25 mouse cellular contexts compared by ENCODE assay signal in the genomic region with DNA sequence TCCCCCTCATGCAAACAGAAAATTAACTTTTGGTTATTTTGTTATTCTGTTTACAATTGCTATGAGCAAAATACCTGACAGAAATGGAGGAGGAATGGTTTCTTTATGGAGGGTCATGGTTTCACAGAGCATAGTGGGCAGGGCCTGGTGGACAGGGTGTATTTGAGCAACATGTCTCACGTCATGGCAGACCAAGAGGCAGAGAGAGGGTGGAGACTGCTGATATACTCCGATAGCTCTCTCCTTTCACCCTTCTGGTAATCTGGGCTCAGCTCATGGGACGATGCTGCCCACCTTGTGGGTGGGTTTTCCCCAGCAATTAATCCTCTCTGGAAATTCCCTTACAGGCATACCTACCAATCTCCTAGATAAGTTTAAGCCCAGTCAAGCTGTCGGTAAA. TPM values are rescaled to one million over a fixed set of nuclear protein-coding genes. Genes with fewer than 3 reads are reported as not detected.
DNase-seq lines count a peak whose midpoint lies in the region; ATAC-seq and TF ChIP-seq lines count a peak whose summit lies in the region.
"Had no signal": no experiment of that assay in that cellular context is flagged by ENCODE, and none has a peak within 500 bp of the region (broad histone marks: within the 10 kb centered on the region; RNA-seq: fewer than 3 reads in every experiment).

No protein-coding gene starts in this region.

- H3K4me1 ChIP-seq in kidney, embryonic 16.5 days (ENCODE audit: insufficient read depth, low read length): peaks cover 7% of the 10 kb centered on the region; the same call in 1 of the 2 replicates
- no peaks in the 10 kb centered on the region for H3K4me1 ChIP-seq in liver, embryonic 12.5 days
- H3K4me1 ChIP-seq in liver, embryonic 11.5 days (replicated peaks; ENCODE audit: control insufficient read depth, insufficient read depth, low read length): no peaks in the 10 kb centered on the region
- H3K4me1 ChIP-seq in intestine, postnatal 0 days (replicated peaks; ENCODE audit: control insufficient read depth, insufficient read depth, low read length): no peaks in the 10 kb centered on the region
- H3K4me1 ChIP-seq: embryonic facial prominence, embryonic 13.5 days; forebrain, embryonic 12.5 days; hindbrain, embryonic 12.5 days had no signal

- H3K9ac ChIP-seq in kidney, embryonic 16.5 days (replicated peaks; ENCODE audit: low read length): no peak overlapping the region
- H3K9ac ChIP-seq in liver, embryonic 12.5 days: no peak overlapping the region
- no peak overlapping the region for H3K9ac ChIP-seq in liver, embryonic 11.5 days (ENCODE audit: low read depth, low read length)
- peak overlapping the region; percentile 7; the same call in 1 of the 2 replicates for H3K9ac ChIP-seq in intestine, postnatal 0 days (ENCODE audit: low read depth, low read length)
- H3K9ac ChIP-seq: embryonic facial prominence, embryonic 13.5 days; forebrain, embryonic 12.5 days; heart, embryonic 12.5 days; hindbrain, embryonic 12.5 days had no signal

- no peak overlapping the region for H3K27ac ChIP-seq in kidney, embryonic 16.5 days (ENCODE audit: low read length)
- no peak overlapping the region for H3K27ac ChIP-seq in liver, embryonic 12.5 days
- no peak overlapping the region for H3K27ac ChIP-seq in liver, embryonic 11.5 days (ENCODE audit: low read depth, low read length)
- H3K27ac ChIP-seq in intestine, postnatal 0 days (ENCODE audit: low read depth, low read length): no peak overlapping the region
- H3K27ac ChIP-seq: embryonic facial prominence, embryonic 13.5 days; forebrain, embryonic 12.5 days; heart, adult 2 months; hindbrain, embryonic 12.5 days had no signal

- DNase-seq in kidney, adult 18-20 months: peak; percentile 22
- no peak for DNase-seq in liver, embryonic 11.5 days (ENCODE audit: low spot score)
- DNase-seq in layer of hippocampus, postnatal 14 days (ENCODE audit: low spot score in 2 of 2): no peak
- DNase-seq in urinary bladder, postnatal 4 days (ENCODE audit: low spot score in 2 of 2): no peak
- DNase-seq: adrenal gland, adult 2 months; adrenal gland, postnatal 25 days; cerebellum, adult 18-20 months; cerebellum, adult 9-11 months; cerebellum, postnatal 36 days; gastrocnemius, postnatal 10 days; heart, adult 2 months; heart, postnatal 4 days had no signal

- H3K4me2 ChIP-seq in kidney, embryonic 16.5 days (replicated peaks; ENCODE audit: low read depth, low read length): no peak overlapping the region
- no peak overlapping the region for H3K4me2 ChIP-seq in liver, embryonic 12.5 days
- no peak overlapping the region for H3K4me2 ChIP-seq in liver, embryonic 11.5 days
- H3K4me2 ChIP-seq in intestine, postnatal 0 days (replicated peaks; ENCODE audit: low read depth): no peak overlapping the region
- H3K4me2 ChIP-seq: embryonic facial prominence, embryonic 13.5 days; forebrain, embryonic 12.5 days; heart, embryonic 12.5 days; hindbrain, embryonic 12.5 days had no signal

- H3K4me3 ChIP-seq in kidney, embryonic 16.5 days (ENCODE audit: low read length): no peak overlapping the region
- no peak overlapping the region for H3K4me3 ChIP-seq in liver, embryonic 12.5 days
- no peak overlapping the region for H3K4me3 ChIP-seq in liver, embryonic 11.5 days (ENCODE audit: low read depth, low read length)
- H3K4me3 ChIP-seq in intestine, postnatal 0 days (ENCODE audit: low read depth, low read length): no peak overlapping the region
- H3K4me3 ChIP-seq: embryonic facial prominence, embryonic 13.5 days; forebrain, embryonic 12.5 days; heart, adult 2 months; heart, embryonic 12.5 days; hindbrain, embryonic 12.5 days had no signal

- ATAC-seq in kidney, embryonic 16.5 days (ENCODE audit: low FRiP score, low TSS enrichment): no peak
- ATAC-seq in liver, embryonic 12.5 days: peak; percentile 44; the same call in 1 of the 2 replicates
- no peak; the same call in 1 of the 2 replicates for ATAC-seq in liver, embryonic 11.5 days (replicated peaks; ENCODE audit: low FRiP score)
- ATAC-seq in intestine, postnatal 0 days: peak; percentile 43; the same call in 1 of the 2 replicates
- ATAC-seq: forebrain, embryonic 16.5 days; Patski had no signal

- no peak for TF ChIP-seq CTCF in intestine, postnatal 0 days (IDR thresholded peaks at IDR 0.05; ENCODE audit: low read depth)

- WGBS in kidney, embryonic 16.5 days: 69% methylated on average over 4 of the region's 4 CpGs
- WGBS in liver, embryonic 12.5 days (ENCODE audit: insufficient replicate concordance): 54% methylated on average over 4 of the region's 4 CpGs
- WGBS in liver, embryonic 11.5 days: 61% methylated on average over 4 of the region's 4 CpGs
- WGBS in intestine, postnatal 0 days: 35% methylated on average over 4 of the region's 4 CpGs

- peaks cover 21% of the 10 kb centered on the region for H3K36me3 ChIP-seq in kidney, embryonic 16.5 days (ENCODE audit: insufficient read depth, low read length)
- peaks cover 34% of the 10 kb centered on the region for H3K36me3 ChIP-seq in liver, embryonic 12.5 days
- peaks cover 14% of the 10 kb centered on the region for H3K36me3 ChIP-seq in liver, embryonic 11.5 days (ENCODE audit: control insufficient read depth, insufficient read depth, low read length)
- H3K36me3 ChIP-seq in intestine, postnatal 0 days (ENCODE audit: control insufficient read depth, insufficient read depth): peaks cover 27% of the 10 kb centered on the region

- peaks cover 3% of the 10 kb centered on the region; the same call in 1 of the 2 replicates for H3K9me3 ChIP-seq in kidney, embryonic 16.5 days (ENCODE audit: low read length)
- no peaks in the 10 kb centered on the region for H3K9me3 ChIP-seq in liver, embryonic 12.5 days (replicated peaks)
- no peaks in the 10 kb centered on the region for H3K9me3 ChIP-seq in liver, embryonic 11.5 days (ENCODE audit: control insufficient read depth, low read length)
- H3K9me3 ChIP-seq in intestine, postnatal 0 days (ENCODE audit: control insufficient read depth): no peaks in the 10 kb centered on the region
- H3K9me3 ChIP-seq: embryonic facial prominence, embryonic 13.5 days; forebrain, embryonic 12.5 days; heart, embryonic 12.5 days; hindbrain, embryonic 12.5 days had no signal

- H3K27me3 ChIP-seq in kidney, embryonic 16.5 days (ENCODE audit: insufficient read depth, low read length): no peaks in the 10 kb centered on the region
- H3K27me3 ChIP-seq in liver, embryonic 12.5 days (replicated peaks): no peaks in the 10 kb centered on the region
- no peaks in the 10 kb centered on the region for H3K27me3 ChIP-seq in liver, embryonic 11.5 days (replicated peaks; ENCODE audit: control insufficient read depth, insufficient read depth, low read length)
- no peaks in the 10 kb centered on the region for H3K27me3 ChIP-seq in intestine, postnatal 0 days (replicated peaks; ENCODE audit: control insufficient read depth, insufficient read depth, low read length)
- H3K27me3 ChIP-seq: CH12.LX; embryonic facial prominence, embryonic 13.5 days; forebrain, embryonic 12.5 days; heart, embryonic 12.5 days; hindbrain, embryonic 12.5 days; Patski had no signal

RNA-seq across cellular contexts. Expression of a gene that starts 15.5 kb away (rescaled TPM):
- polyA plus RNA-seq in kidney, embryonic 16.5 days (2015; fragmentation: Nextera tagmentation; extraction: Ambion mirVana): 54.8 and 57.9 TPM in 2 replicates
- polyA plus RNA-seq in liver, embryonic 12.5 days (2016; fragmentation: Nextera tagmentation; extraction: Ambion mirVana): 40.3 and 43.1 TPM in 2 replicates
- polyA plus RNA-seq in liver, embryonic 11.5 days (2014; fragmentation: Nextera tagmentation; extraction: Ambion mirVana): 59.6 and 60.0 TPM in 2 replicates
- polyA plus RNA-seq in intestine, postnatal 0 days (2015; fragmentation: Nextera tagmentation; extraction: Ambion mirVana): 22.3 TPM in 2 replicates
- 10 to 100 TPM; 52.2 to 54.4 TPM for total RNA-seq in layer of hippocampus, postnatal 14 days (2021)

RNA-seq across cellular contexts. Expression of a gene that starts 25.0 kb away (rescaled TPM):
- 7.8 and 8.7 TPM in 2 replicates for polyA plus RNA-seq in kidney, embryonic 16.5 days (2015; fragmentation: Nextera tagmentation; extraction: Ambion mirVana)
- polyA plus RNA-seq in liver, embryonic 12.5 days (2016; fragmentation: Nextera tagmentation; extraction: Ambion mirVana): 12.1 and 13.5 TPM in 2 replicates
- 16.0 and 17.0 TPM in 2 replicates for polyA plus RNA-seq in liver, embryonic 11.5 days (2014; fragmentation: Nextera tagmentation; extraction: Ambion mirVana)
- polyA plus RNA-seq in intestine, postnatal 0 days (2015; fragmentation: Nextera tagmentation; extraction: Ambion mirVana): 5.4 and 5.8 TPM in 2 replicates
- total RNA-seq in layer of hippocampus, postnatal 14 days (2021): 100 to 1,000 TPM; 163 to 168 TPM

RNA-seq across cellular contexts. Expression of a gene that starts 42.3 kb away (rescaled TPM):
- not detected in 2 replicates for polyA plus RNA-seq in kidney, embryonic 16.5 days (2015; fragmentation: Nextera tagmentation; extraction: Ambion mirVana)
- polyA plus RNA-seq in liver, embryonic 12.5 days (2016; fragmentation: Nextera tagmentation; extraction: Ambion mirVana): not detected in 2 replicates
- polyA plus RNA-seq in liver, embryonic 11.5 days (2014; fragmentation: Nextera tagmentation; extraction: Ambion mirVana): not detected in 2 replicates
- not detected in 2 replicates for polyA plus RNA-seq in intestine, postnatal 0 days (2015; fragmentation: Nextera tagmentation; extraction: Ambion mirVana)
- total RNA-seq in layer of hippocampus, postnatal 14 days (2021): not detected
- total RNA-seq: adrenal gland, adult 2 months; adrenal gland, postnatal 25 days; gastrocnemius, postnatal 10 days; gastrocnemius, postnatal 4 days; heart, adult 2 months; heart, postnatal 4 days had no signal
- polyA plus RNA-seq: adrenal gland, adult 2 months; embryonic facial prominence, embryonic 13.5 days; forebrain, embryonic 12.5 days; frontal cortex, adult 2 months; heart, adult 2 months; heart, embryonic 12.5 days; heart, embryonic 16.5 days; hindbrain, embryonic 12.5 days; Patski had no signal

Comparison
In these comparisons a context has a peak if more than half of its experiments do, and no peak if none do; other contexts are left out.
1. ATAC-seq: peak in liver, embryonic 12.5 days (single experiment) and intestine, postnatal 0 days (single experiment); none in kidney, embryonic 16.5 days (single experiment) and liver, embryonic 11.5 days (single experiment).